Mouse (Mus musculus) urinary bladder, adult 2 months (tissue): ENCODE results near the gene Idi2. TPM values are rescaled to one million over a fixed set of nuclear protein-coding genes. Genes with fewer than 3 reads are reported as not detected.
"Not testable (repeated sequence)": the region's sequence is repeated elsewhere in the genome, so short reads cannot be mapped to it uniquely, and the experiment has no call there.

Experiments
- DNase-seq: peaks from one replicate; pipeline ENCODE4 v3.0.0; 2022; ENCODE audit warnings: low spot score
- polyA plus RNA-seq: library from polyadenylated mRNA; depleted of rRNA; stranded (reverse); fragments of >200 nt; gene quantifications from 2 replicates; pipeline ENCODE4 v1.2.3, GENCODE M21; 2012; rRNA removed

Idi2 gene
- polyA plus RNA-seq, 1 experiment: not detected

DNA sequence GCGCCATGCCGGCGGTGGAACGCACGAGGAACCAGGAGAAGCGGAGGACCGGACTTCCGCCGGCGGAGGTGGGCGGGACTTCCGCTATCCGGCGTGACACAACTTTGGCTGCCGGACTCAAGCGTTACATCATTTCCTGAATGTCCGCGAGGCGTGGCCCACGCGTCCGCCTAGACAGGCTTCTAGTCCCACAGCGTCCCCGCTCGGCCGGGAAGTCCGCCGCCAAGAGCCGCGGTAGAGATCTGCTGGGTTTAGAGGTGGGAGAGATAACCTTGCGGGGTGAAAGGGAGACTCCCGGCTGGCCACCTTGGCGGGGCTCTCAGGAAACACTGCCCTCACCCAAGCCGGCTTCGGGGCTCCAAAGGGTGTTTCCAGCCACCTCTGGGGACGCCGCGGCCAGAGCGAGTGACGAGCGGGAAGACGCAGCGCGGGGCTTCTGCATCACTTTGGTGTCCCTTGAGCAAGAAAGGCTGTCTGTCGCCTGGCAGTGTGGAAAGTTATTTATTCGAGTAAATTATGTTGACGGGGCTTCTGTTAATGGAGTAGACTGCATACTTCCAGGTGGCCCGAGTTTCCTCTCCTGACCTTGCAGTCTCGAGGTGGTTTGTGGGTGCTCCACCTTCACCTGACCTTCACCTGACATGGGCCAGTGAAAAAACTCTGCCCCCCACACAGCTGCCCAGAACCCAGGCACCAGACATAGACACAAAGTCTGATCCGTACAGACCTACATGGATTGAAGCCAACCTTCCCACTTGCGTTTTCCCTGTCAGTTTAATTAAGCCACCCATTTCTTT, 43.5 kb downstream of the Idi2 start, which contains the start of gene Gtpbp4:
TSS of gene Gtpbp4 (minus strand) at position 94 of the 797 bp plus-strand sequence.
- DNase-seq: peak; percentile 84

DNA sequence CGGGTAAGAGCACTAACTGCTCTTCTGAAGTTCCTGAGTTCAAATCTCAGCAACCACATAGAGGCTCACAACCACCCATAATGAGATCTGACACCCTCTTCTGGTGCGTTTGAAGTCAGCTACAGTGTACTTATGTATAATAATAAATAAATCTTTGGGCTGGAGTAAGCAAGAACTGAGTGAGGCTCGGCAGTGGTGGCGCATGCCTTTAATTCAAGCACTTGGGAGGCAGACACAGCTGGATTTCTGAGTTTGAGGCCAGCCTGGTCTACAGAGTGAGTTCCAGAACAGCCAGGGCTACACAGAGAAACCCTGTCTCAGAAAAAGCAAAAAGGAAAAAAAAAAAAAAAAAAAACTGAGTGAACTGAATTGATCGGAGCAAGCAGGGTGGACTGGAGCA, 44.6 kb downstream of the Idi2 start:
- not testable (repeated sequence) for DNase-seq

DNA sequence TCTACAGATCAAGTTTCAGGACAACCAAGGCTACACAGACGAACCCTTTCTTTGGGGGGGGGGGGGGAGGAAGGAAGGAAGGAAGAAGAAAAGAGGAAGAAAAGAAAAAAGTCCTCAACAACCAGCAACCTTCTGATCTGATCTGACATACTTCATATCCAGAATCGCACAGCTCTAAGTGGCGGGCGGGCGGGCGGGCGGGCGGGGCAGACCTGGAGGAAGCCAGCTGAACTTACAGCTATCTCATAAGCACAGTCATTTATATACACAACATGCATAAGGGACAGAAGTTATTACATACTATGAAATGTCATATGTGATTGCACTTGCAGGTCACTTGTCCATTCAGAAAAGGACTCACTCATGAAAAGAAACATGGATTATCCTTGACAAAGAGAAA, 46.8 kb downstream of the Idi2 start:
- no peak for DNase-seq

DNA sequence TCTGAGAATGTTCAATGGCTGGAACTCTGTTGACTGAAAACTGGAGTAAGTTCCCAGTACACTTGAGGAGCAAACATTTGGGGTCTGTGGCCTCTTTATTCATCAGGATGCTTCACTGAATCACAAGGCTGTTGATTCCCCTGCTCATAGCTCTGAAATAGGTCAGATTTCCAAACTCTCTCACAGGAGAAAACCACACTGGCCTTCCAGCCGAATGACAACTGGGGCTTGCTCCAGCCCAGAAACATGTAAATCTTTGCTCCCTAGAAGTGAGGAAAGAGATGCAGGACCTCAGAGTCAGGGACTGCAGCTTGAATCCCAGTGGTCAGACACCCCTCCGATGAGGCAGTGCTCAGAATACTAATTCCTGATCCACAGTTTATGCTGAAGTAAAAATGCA, 50.6 kb downstream of the Idi2 start:
- no peak for DNase-seq

Other genes with a start within 250 kb of the Idi2 start
- gene Wdr37, start 81.0 kb upstream of the Idi2 start, polyA plus RNA-seq: 12.3 and 12.4 TPM in 2 replicates
- gene Idi1, start 67.4 kb upstream of the Idi2 start, polyA plus RNA-seq: 20.1 and 31.3 TPM in 2 replicates
- gene Gm9745, start 4.6 kb upstream of the Idi2 start, polyA plus RNA-seq: not detected in 2 replicates
- gene Gtpbp4, start 43.2 kb downstream of the Idi2 start, polyA plus RNA-seq: 23.1 and 25.2 TPM in 2 replicates
- 21.7 and 27.3 TPM in 2 replicates for gene Larp4b, start 141.0 kb downstream of the Idi2 start, polyA plus RNA-seq